Mouse (Mus musculus) 3T3-L1 (cell line): ENCODE results near the gene Retreg1.
"Not testable (repeated sequence)": the region's sequence is repeated elsewhere in the genome, so short reads cannot be mapped to it uniquely, and the experiment has no call there.

Experiments used
- DNase-seq: peaks from one replicate; pipeline ENCODE4 v3.0.0-alpha.2; 2015; ENCODE audit warnings: low read depth, low spot score

Retreg1 gene

GRCm38 (mm10) chr15:25946482-25946881 lies 103.5 kb downstream of the Retreg1 start:
- no peak for DNase-seq

- no peak for DNase-seq
These were observed 104.4 kb downstream of the Retreg1 start for GRCm38 (mm10) chr15:25947383-25947782.

GRCm38 (mm10) chr15:25948257-25949223 lies 105.6 kb downstream of the Retreg1 start:
- no peak for DNase-seq

GRCm38 (mm10) chr15:25949696-25950095 lies 106.7 kb downstream of the Retreg1 start:
- DNase-seq, result no peak

- DNase-seq, result peak; percentile 27
These were observed 107.6 kb downstream of the Retreg1 start for GRCm38 (mm10) chr15:25950584-25950983.

GRCm38 (mm10) chr15:25951037-25951436 lies 108.1 kb downstream of the Retreg1 start:
- no peak for DNase-seq

GRCm38 (mm10) chr15:25956001-25956400 lies 113.0 kb downstream of the Retreg1 start:
- no peak for DNase-seq

- DNase-seq, result peak; percentile 72
These were observed 113.6 kb downstream of the Retreg1 start for GRCm38 (mm10) chr15:25956422-25957117.

- no peak for DNase-seq
These were observed 114.7 kb downstream of the Retreg1 start for GRCm38 (mm10) chr15:25957651-25958050.

- peak; percentile 82 for DNase-seq
These were observed 116.4 kb downstream of the Retreg1 start for GRCm38 (mm10) chr15:25959375-25959774.

GRCm38 (mm10) chr15:25960231-25960630 lies 117.3 kb downstream of the Retreg1 start:
- no peak for DNase-seq

GRCm38 (mm10) chr15:25966220-25966774 lies 123.3 kb downstream of the Retreg1 start:
- DNase-seq, result peak; percentile 10

- DNase-seq, result no peak
These were observed 128.6 kb downstream of the Retreg1 start for GRCm38 (mm10) chr15:25971596-25971995.

- no peak for DNase-seq
These were observed 129.8 kb downstream of the Retreg1 start for GRCm38 (mm10) chr15:25972758-25973157.

- no peak for DNase-seq
These were observed 131.4 kb downstream of the Retreg1 start for GRCm38 (mm10) chr15:25974352-25974751.

GRCm38 (mm10) chr15:25975810-25976209 lies 132.8 kb downstream of the Retreg1 start:
- no peak for DNase-seq

GRCm38 (mm10) chr15:25983614-25984013 lies 140.6 kb downstream of the Retreg1 start:
- not testable (repeated sequence) for DNase-seq

- peak; percentile 99 for DNase-seq
These were observed 141.2 kb downstream of the Retreg1 start, which contains the start of gene Zfp622 for GRCm38 (mm10) chr15:25984067-25984733. TSS of gene Zfp622 (plus strand) at chr15:25984366.

GRCm38 (mm10) chr15:25984734-25985492 lies 141.9 kb downstream of the Retreg1 start:
- DNase-seq, result peak; percentile 23

GRCm38 (mm10) chr15:25992992-25993727 lies 150.2 kb downstream of the Retreg1 start:
- DNase-seq, result peak; percentile 87
